9 mouse cellular contexts compared by ENCODE assay signal in genomic region chr16:35248825-35249224, GRCm38 (mm10).
A peak's percentile ranks its signal among the peaks of the same experiment; 100 is the strongest.
DNase-seq lines count a peak whose midpoint lies in the region; ATAC-seq and TF ChIP-seq lines count a peak whose summit lies in the region.
"Had no signal": no experiment of that assay in that cellular context is flagged by ENCODE, and none has a peak within 500 bp of the region (broad histone marks: within the 10 kb centered on the region; RNA-seq: fewer than 3 reads in every experiment).

No protein-coding gene starts in this region.

- no peak for TF ChIP-seq CTCF in lung, embryonic 14.5 days (IDR thresholded peaks at IDR 0.05; ENCODE audit: low read depth)

- no peak overlapping the region for H3K27ac ChIP-seq in lung, embryonic 14.5 days (ENCODE audit: low read depth)
- H3K27ac ChIP-seq in forebrain, embryonic 12.5 days = no peak overlapping the region
- H3K27ac ChIP-seq: liver, embryonic 12.5 days had no signal

- H3K36me3 ChIP-seq in lung, embryonic 14.5 days (ENCODE audit: insufficient read depth) = no peaks in the 10 kb centered on the region
- no peaks in the 10 kb centered on the region for H3K36me3 ChIP-seq in forebrain, embryonic 12.5 days (replicated peaks)
- H3K36me3 ChIP-seq: liver, embryonic 12.5 days had no signal

- H3K4me1 ChIP-seq in lung, embryonic 14.5 days (ENCODE audit: insufficient read depth) = no peaks in the 10 kb centered on the region
- H3K4me1 ChIP-seq in forebrain, embryonic 12.5 days = peaks cover 15% of the 10 kb centered on the region
- H3K4me1 ChIP-seq: liver, embryonic 12.5 days had no signal

- no peak overlapping the region for H3K4me3 ChIP-seq in lung, embryonic 14.5 days (ENCODE audit: low read depth, low read length)
- no peak overlapping the region for H3K4me3 ChIP-seq in forebrain, embryonic 12.5 days (replicated peaks)
- H3K4me3 ChIP-seq: liver, embryonic 12.5 days had no signal

- WGBS in lung, embryonic 14.5 days = 50% methylated on average over 9 of the region's 9 CpGs
- WGBS in forebrain, embryonic 12.5 days = 61% methylated on average over 9 of the region's 9 CpGs

- H3K9me3 ChIP-seq in lung, embryonic 14.5 days (ENCODE audit: low read depth, low read length) = no peaks in the 10 kb centered on the region
- no peaks in the 10 kb centered on the region for H3K9me3 ChIP-seq in forebrain, embryonic 12.5 days
- H3K9me3 ChIP-seq: liver, embryonic 12.5 days had no signal

- H3K27me3 ChIP-seq in lung, embryonic 14.5 days (ENCODE audit: insufficient read depth, low read length) = no peaks in the 10 kb centered on the region
- no peaks in the 10 kb centered on the region; the same call in 1 of the 2 replicates for H3K27me3 ChIP-seq in forebrain, embryonic 12.5 days

- peak; percentile 48 for DNase-seq in adrenal gland, adult 2 months
- no peak for DNase-seq in adrenal gland, adult 18-20 months (ENCODE audit: low spot score in 2 of 2)
- DNase-seq in lung, embryonic 14.5 days = peak; percentile 40
- no peak for DNase-seq in lung, postnatal 14 days
- DNase-seq in gastrocnemius, postnatal 25 days = peak; percentile 76
- peak; percentile 67 for DNase-seq in ovary, postnatal 36 days (ENCODE audit: low spot score)
- no peak for DNase-seq in spleen, adult 12 weeks (ENCODE audit: low spot score)

- no peak for ATAC-seq in lung, embryonic 14.5 days (ENCODE audit: insufficient read depth)
- no peak for ATAC-seq in forebrain, embryonic 12.5 days (ENCODE audit: low FRiP score)
- ATAC-seq: liver, embryonic 12.5 days had no signal

- H3K9ac ChIP-seq in lung, embryonic 14.5 days = no peak overlapping the region
- H3K9ac ChIP-seq in forebrain, embryonic 12.5 days = no peak overlapping the region
- H3K9ac ChIP-seq: liver, embryonic 12.5 days had no signal

- no peak overlapping the region for H3K4me2 ChIP-seq in lung, embryonic 14.5 days
- no peak overlapping the region for H3K4me2 ChIP-seq in forebrain, embryonic 12.5 days
- H3K4me2 ChIP-seq: liver, embryonic 12.5 days had no signal

Comparison
In these comparisons a context has a peak if more than half of its experiments do, and no peak if none do; other contexts are left out.
1. DNase-seq: peak in adrenal gland, adult 2 months (single experiment), lung, embryonic 14.5 days (single experiment), gastrocnemius, postnatal 25 days (single experiment) and ovary, postnatal 36 days (single experiment); none in adrenal gland, adult 18-20 months (0 of 2), lung, postnatal 14 days (single experiment) and spleen, adult 12 weeks (single experiment).